ENCODE assay signal across 15 mouse cellular contexts in the genomic region with DNA sequence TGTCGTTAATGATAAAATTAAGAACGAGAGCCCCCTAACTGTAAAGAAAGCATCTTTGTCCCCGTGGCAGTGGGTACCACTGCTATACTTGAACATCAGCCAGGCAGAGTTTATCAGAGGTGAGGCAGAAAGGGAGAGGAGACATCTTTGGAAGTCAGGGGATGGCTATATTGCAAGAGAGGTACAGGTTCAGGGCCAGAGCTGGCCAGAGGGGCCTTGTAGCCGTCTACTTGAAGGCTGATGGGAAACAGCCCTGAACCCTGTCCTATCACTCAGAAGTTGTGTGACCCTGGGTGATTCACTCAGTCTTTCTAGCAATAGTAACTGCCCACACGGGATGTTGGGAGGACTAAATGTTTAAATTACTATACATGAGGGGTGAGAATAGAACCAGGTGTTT. TPM values are rescaled to one million over a fixed set of nuclear protein-coding genes. Genes with fewer than 3 reads are reported as not detected.
DNase-seq lines count a peak whose midpoint lies in the region; ATAC-seq and TF ChIP-seq lines count a peak whose summit lies in the region.
"Had no signal": no experiment of that assay in that cellular context is flagged by ENCODE, and none has a peak within 500 bp of the region (broad histone marks: within the 10 kb centered on the region; RNA-seq: fewer than 3 reads in every experiment).

No protein-coding gene starts in this region.

- no peaks in the 10 kb centered on the region for H3K27me3 ChIP-seq in heart, adult 2 months (ENCODE audit: control insufficient read depth, insufficient read depth, low read length)
- no peaks in the 10 kb centered on the region for H3K27me3 ChIP-seq in kidney, embryonic 16.5 days (ENCODE audit: insufficient read depth, low read length)
- no peaks in the 10 kb centered on the region for H3K27me3 ChIP-seq in C2C12 (ENCODE audit: control insufficient read depth, insufficient read depth, insufficient read length)
- H3K27me3 ChIP-seq in heart, postnatal 0 days (ENCODE audit: control insufficient read depth, insufficient read depth, low read length), result no peaks in the 10 kb centered on the region
- H3K27me3 ChIP-seq: Patski had no signal

- DNase-seq in heart, adult 2 months, result no peak
- DNase-seq in heart, adult 8-10 months (ENCODE audit: low spot score), result no peak
- no peak for DNase-seq in kidney, postnatal 25 days
- DNase-seq in heart, postnatal 0 days (ENCODE audit: low spot score), result no peak
- no peak for DNase-seq in cerebellum, postnatal 36 days
- DNase-seq: cerebellum, adult 11-12 months; left cerebral cortex, postnatal 4 days; right cerebral cortex, postnatal 14 days; thymus, postnatal 36 days had no signal

- H3ac ChIP-seq in C2C12 (ENCODE audit: control insufficient read depth, insufficient read length, low read depth), result peak overlapping the region; percentile 26

- H3K9me3 ChIP-seq in kidney, embryonic 16.5 days (ENCODE audit: low read length), result no peaks in the 10 kb centered on the region
- H3K9me3 ChIP-seq in heart, postnatal 0 days (replicated peaks; ENCODE audit: control insufficient read depth, low read length), result no peaks in the 10 kb centered on the region

- no peak overlapping the region for H3K4me2 ChIP-seq in kidney, embryonic 16.5 days (replicated peaks; ENCODE audit: low read depth, low read length)
- H3K4me2 ChIP-seq in heart, postnatal 0 days (ENCODE audit: low read depth, low read length), result no peak overlapping the region

- no peak for TF ChIP-seq CTCF in heart, adult 2 months (IDR thresholded peaks at IDR 0.05)
- TF ChIP-seq CTCF in C2C12 (IDR thresholded peaks at IDR 0.05; ENCODE audit: control insufficient read depth, insufficient read depth, insufficient read length), result no peak
- no peak for TF ChIP-seq CTCF in heart, postnatal 0 days (IDR thresholded peaks at IDR 0.05; ENCODE audit: low read depth)

- TF ChIP-seq EP300 in heart, adult 2 months (IDR thresholded peaks at IDR 0.05; ENCODE audit: insufficient read depth, low read depth, low read length), result no peak
- no peak for TF ChIP-seq EP300 in heart, postnatal 0 days (IDR thresholded peaks at IDR 0.05; ENCODE audit: low read depth)

- TF ChIP-seq POLR2A in heart, adult 2 months (IDR thresholded peaks at IDR 0.05; ENCODE audit: insufficient read depth, low read depth, low read length), result no peak

- H3K79me2 ChIP-seq in heart, adult 2 months (replicated peaks; ENCODE audit: control insufficient read depth, insufficient read depth, low read length), result no peaks in the 10 kb centered on the region
- no peaks in the 10 kb centered on the region for H3K79me2 ChIP-seq in C2C12 (ENCODE audit: control insufficient read depth, insufficient read depth)

- peak overlapping the region; percentile 61 for H3K27ac ChIP-seq in heart, adult 2 months
- H3K27ac ChIP-seq in kidney, embryonic 16.5 days (ENCODE audit: low read length), result peak overlapping the region; percentile 44
- peak overlapping the region; percentile 48 for H3K27ac ChIP-seq in heart, postnatal 0 days (ENCODE audit: low read depth)
- H3K27ac ChIP-seq: liver, embryonic 14.5 days had no signal

- intact Hi-C loops in heart, adult 2 months (cut with DNase I), result no loop called here

- no peak for ATAC-seq in kidney, embryonic 16.5 days (ENCODE audit: low FRiP score, low TSS enrichment)
- ATAC-seq in heart, postnatal 0 days (ENCODE audit: insufficient read depth, low read depth), result no peak
- ATAC-seq: Patski had no signal

- H3K36me3 ChIP-seq in heart, adult 2 months (ENCODE audit: control insufficient read depth, insufficient read depth, low read length), result no peaks in the 10 kb centered on the region
- H3K36me3 ChIP-seq in kidney, embryonic 16.5 days (ENCODE audit: insufficient read depth, low read length), result no peaks in the 10 kb centered on the region
- H3K36me3 ChIP-seq in C2C12 (ENCODE audit: control insufficient read depth, insufficient read depth), result no peaks in the 10 kb centered on the region
- H3K36me3 ChIP-seq in heart, postnatal 0 days (replicated peaks; ENCODE audit: control insufficient read depth, insufficient read depth, low read length), result no peaks in the 10 kb centered on the region

- no peaks in the 10 kb centered on the region for H3K79me3 ChIP-seq in C2C12 (ENCODE audit: low read depth)

- no peak overlapping the region for H3K4me3 ChIP-seq in heart, adult 2 months
- H3K4me3 ChIP-seq in kidney, embryonic 16.5 days (ENCODE audit: low read length), result no peak overlapping the region
- no peak overlapping the region for H3K4me3 ChIP-seq in C2C12 (ENCODE audit: insufficient read depth, poor library complexity, severe bottlenecking)
- no peak overlapping the region for H3K4me3 ChIP-seq in heart, postnatal 0 days (ENCODE audit: low read depth, low read length)

- WGBS in heart, adult 2 months, result 39% methylated on average over 5 of the region's 5 CpGs
- WGBS in kidney, embryonic 16.5 days, result 36% methylated on average over 5 of the region's 5 CpGs
- 34% methylated on average over 5 of the region's 5 CpGs for WGBS in heart, postnatal 0 days

- peaks cover 23% of the 10 kb centered on the region for H3K4me1 ChIP-seq in heart, adult 2 months (ENCODE audit: control insufficient read depth, insufficient read depth, low read length)
- H3K4me1 ChIP-seq in kidney, embryonic 16.5 days (ENCODE audit: insufficient read depth, low read length), result peaks cover 36% of the 10 kb centered on the region
- H3K4me1 ChIP-seq in heart, postnatal 0 days (ENCODE audit: control insufficient read depth, insufficient read depth), result peaks cover 17% of the 10 kb centered on the region; the same call in 1 of the 2 replicates

- H3K9ac ChIP-seq in heart, adult 2 months (ENCODE audit: low read depth, low read length), result no peak overlapping the region
- no peak overlapping the region for H3K9ac ChIP-seq in kidney, embryonic 16.5 days (replicated peaks; ENCODE audit: low read length)
- H3K9ac ChIP-seq in heart, postnatal 0 days (replicated peaks; ENCODE audit: low read depth, low read length), result no peak overlapping the region
- H3K9ac ChIP-seq: liver, embryonic 14.5 days had no signal

TF ChIP-seq in C2C12, 6 proteins besides CTCF, POLR2A, EP300 and RAD21:
- TF ChIP-seq MYOD1 (IDR thresholded peaks at IDR 0.05; ENCODE audit: control insufficient read depth, insufficient read length, low read depth), result no peak
- no peak for TF ChIP-seq FOSL1 (IDR thresholded peaks at IDR 0.05; ENCODE audit: insufficient read depth, low read length, poor library complexity, severe bottlenecking)
- TF ChIP-seq CEBPB (IDR thresholded peaks at IDR 0.05; ENCODE audit: low read depth), result no peak
- no peak for TF ChIP-seq MYOG (IDR thresholded peaks at IDR 0.05; ENCODE audit: control insufficient read depth, extremely low read depth, insufficient read length)
- TF ChIP-seq USF1 (IDR thresholded peaks at IDR 0.05; ENCODE audit: low read depth), result no peak
- no peak for TF ChIP-seq MAX (IDR thresholded peaks at IDR 0.05)

RNA-seq across cellular contexts. Expression of gene 6030408B16Rik, which starts 28.1 kb away (rescaled TPM):
- total RNA-seq in heart, adult 2 months (2021), result 1 to 10 TPM in 1 of 2 experiments, under 1 TPM in 1; 0.70 to 1.1 TPM
- 2.5 and 6.3 TPM in 2 replicates for polyA plus RNA-seq in heart, adult 2 months (2012; rRNA removed)
- total RNA-seq in heart, adult 8-10 months (2022), result 1 to 10 TPM in 3 of 4 experiments, under 1 TPM in 1; 0.54 to 2.1 (median 1.1) TPM
- polyA plus RNA-seq in kidney, embryonic 16.5 days (2015; fragmentation: Nextera tagmentation; extraction: Ambion mirVana), result 23.2 and 23.9 TPM in 2 replicates
- 0.06 TPM for polyA plus RNA-seq in C2C12 (2012; fragmentation: generic; extraction: Trizol)
- 6.5 and 8.4 TPM in 2 replicates for total RNA-seq in heart, postnatal 0 days (2014; rRNA removed; ENCODE audit: low replicate concordance)
- polyA plus RNA-seq in heart, postnatal 0 days (2015; fragmentation: Nextera tagmentation; extraction: Ambion mirVana), result 6.4 and 8.1 TPM in 2 replicates
- total RNA-seq: hematopoietic stem cell, adult 5-6 weeks; megakaryocyte progenitor cell, adult 5-6 weeks had no signal
- polyA plus RNA-seq: Patski had no signal

RNA-seq across cellular contexts. Expression of gene Atg101, which starts 37.1 kb away (rescaled TPM):
- 10 to 100 TPM; 21.2 to 22.4 TPM for total RNA-seq in heart, adult 2 months (2021)
- polyA plus RNA-seq in heart, adult 2 months (2012; rRNA removed), result 26.4 and 29.3 TPM in 2 replicates
- 10 to 100 TPM; 21.1 to 25.4 (median 21.4) TPM for total RNA-seq in heart, adult 8-10 months (2022)
- 78.2 and 87.0 TPM in 2 replicates for polyA plus RNA-seq in kidney, embryonic 16.5 days (2015; fragmentation: Nextera tagmentation; extraction: Ambion mirVana)
- polyA plus RNA-seq in C2C12 (2012; fragmentation: generic; extraction: Trizol), result 61.3 TPM
- 43.7 and 61.6 TPM in 2 replicates for total RNA-seq in heart, postnatal 0 days (2014; rRNA removed; ENCODE audit: low replicate concordance)
- polyA plus RNA-seq in heart, postnatal 0 days (2015; fragmentation: Nextera tagmentation; extraction: Ambion mirVana), result 48.6 and 53.4 TPM in 2 replicates

RNA-seq across cellular contexts. Expression of gene Krt80, which starts 48.8 kb away (rescaled TPM):
- 1 to 10 TPM; 2.2 to 2.8 TPM for total RNA-seq in heart, adult 2 months (2021)
- polyA plus RNA-seq in heart, adult 2 months (2012; rRNA removed), result 2.0 and 3.2 TPM in 2 replicates
- 1 to 10 TPM; 1.5 to 4.7 (median 2.4) TPM for total RNA-seq in heart, adult 8-10 months (2022)
- polyA plus RNA-seq in kidney, embryonic 16.5 days (2015; fragmentation: Nextera tagmentation; extraction: Ambion mirVana), result 1.7 and 2.3 TPM in 2 replicates
- polyA plus RNA-seq in C2C12 (2012; fragmentation: generic; extraction: Trizol), result 10.1 TPM
- total RNA-seq in heart, postnatal 0 days (2014; rRNA removed; ENCODE audit: low replicate concordance), result 5.9 and 12.0 TPM in 2 replicates
- polyA plus RNA-seq in heart, postnatal 0 days (2015; fragmentation: Nextera tagmentation; extraction: Ambion mirVana), result 1.8 and 2.2 TPM in 2 replicates
